Mouse (Mus musculus) c-Kit-positive CD71-positive TER-119-positive erythroid progenitor cells, embryonic 14.5 days (primary cell): ENCODE results near the gene Med20.
"Not testable (repeated sequence)": the region's sequence is repeated elsewhere in the genome, so short reads cannot be mapped to it uniquely, and the experiment has no call there.

Experiments
- DNase-seq: peaks from one replicate; pipeline ENCODE4 v3.0.0-alpha.2; 2013; ENCODE audit warnings: low spot score

Gene Med20

DNA sequence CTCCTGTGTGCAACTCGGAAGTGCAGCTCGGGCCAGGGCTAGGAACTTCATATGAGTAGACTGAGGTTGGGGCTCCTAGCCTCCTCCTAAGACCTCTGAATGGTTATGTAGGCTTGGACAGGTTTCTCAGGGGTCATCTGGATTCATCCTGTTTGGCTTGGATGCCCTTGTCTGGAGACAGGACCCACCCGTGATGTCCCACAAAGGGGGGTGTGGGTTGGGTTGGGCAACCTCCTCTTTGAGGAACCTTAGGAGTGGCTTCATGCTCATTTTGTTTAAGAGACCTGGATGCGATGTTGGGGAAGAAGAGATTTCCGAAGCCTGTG is 14.6 kb upstream of the Med20 start:
- no peak for DNase-seq

DNA sequence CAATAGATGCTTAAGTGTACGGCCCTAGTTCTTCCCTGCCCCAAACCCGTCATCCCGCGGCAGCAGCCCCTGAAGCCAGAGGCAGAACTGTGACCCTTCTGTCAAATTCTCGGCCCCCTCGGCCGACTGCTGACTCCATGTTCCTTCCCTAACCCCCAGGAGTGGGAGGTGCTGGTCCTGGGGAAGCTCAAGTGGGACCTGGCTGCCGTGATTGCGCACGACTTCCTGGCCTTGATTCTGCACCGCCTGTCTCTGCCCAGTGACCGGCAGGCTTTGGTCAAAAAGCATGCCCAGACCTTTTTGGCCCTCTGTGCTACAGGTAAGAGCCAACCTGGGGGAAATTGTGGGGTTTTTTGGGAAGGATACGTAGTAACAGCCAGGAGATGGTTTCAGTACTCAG is 14.1 kb upstream of the Med20 start:
- no peak for DNase-seq

DNA sequence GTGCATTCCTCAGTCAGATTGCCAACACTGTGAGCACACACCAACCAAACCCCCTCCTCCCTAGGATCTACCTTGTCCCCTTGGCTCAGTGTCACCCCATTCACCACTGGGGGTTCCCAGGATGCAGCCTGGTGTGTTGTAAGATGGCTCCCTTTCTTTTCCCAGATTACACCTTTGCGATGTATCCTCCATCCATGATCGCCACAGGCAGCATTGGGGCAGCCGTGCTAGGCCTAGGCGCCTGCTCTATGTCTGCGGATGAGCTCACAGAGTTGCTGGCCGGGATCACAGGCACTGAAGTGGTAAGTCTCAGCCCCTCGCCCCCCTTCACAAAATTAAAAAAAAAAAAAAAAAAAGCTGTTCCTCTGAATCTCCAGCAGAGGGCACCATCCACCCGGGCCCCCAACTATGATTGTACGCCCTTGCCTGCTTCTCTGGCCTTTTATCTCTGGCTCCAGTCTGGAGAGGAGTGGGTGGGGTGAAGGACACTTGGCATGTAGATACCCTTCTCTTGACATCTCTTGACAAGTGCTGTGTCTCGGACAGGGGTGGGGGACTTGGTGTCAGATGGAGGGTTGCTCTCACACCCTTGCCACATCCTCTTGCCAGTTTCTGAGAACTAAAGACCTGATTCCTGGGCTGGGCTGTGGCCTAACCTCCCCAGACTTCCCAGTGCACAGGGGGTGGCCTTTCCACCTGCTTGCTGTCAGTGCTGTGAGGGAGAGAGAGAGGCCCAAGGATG is 13.4 kb upstream of the Med20 start:
- DNase-seq, result peak; percentile 93

DNA sequence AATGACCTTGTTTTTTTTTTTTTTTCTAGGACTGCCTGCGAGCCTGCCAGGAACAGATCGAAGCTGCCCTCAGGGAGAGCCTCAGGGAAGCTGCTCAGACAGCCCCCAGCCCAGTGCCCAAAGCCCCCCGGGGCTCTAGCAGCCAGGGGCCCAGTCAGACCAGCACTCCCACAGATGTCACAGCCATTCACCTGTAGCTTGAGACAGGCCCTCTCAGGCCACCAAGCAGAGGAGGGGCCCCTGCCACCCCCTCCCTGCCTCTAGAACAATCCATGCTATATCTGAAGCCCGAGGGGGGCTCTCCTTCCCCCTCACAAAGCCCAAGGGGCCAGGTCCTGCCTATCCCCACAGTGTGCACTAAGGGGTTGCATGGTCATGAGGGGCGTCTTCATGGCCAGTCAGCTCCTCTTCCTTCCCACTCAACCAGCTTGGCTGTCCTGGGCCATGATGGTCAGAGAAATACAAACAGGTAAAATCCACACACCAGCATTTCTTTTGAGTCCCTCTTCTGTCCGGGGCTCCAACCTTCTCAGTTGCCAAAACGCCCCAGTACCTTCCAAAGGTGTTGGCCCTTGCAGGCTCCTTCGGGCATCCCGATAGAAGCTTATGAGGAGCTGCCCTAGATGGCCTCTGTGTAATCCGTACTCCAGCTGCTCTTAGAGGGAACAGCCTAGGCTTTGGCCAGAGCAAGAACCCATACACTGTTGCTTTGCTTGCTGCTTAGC is 12.6 kb upstream of the Med20 start:
- DNase-seq, result not testable (repeated sequence)

DNA sequence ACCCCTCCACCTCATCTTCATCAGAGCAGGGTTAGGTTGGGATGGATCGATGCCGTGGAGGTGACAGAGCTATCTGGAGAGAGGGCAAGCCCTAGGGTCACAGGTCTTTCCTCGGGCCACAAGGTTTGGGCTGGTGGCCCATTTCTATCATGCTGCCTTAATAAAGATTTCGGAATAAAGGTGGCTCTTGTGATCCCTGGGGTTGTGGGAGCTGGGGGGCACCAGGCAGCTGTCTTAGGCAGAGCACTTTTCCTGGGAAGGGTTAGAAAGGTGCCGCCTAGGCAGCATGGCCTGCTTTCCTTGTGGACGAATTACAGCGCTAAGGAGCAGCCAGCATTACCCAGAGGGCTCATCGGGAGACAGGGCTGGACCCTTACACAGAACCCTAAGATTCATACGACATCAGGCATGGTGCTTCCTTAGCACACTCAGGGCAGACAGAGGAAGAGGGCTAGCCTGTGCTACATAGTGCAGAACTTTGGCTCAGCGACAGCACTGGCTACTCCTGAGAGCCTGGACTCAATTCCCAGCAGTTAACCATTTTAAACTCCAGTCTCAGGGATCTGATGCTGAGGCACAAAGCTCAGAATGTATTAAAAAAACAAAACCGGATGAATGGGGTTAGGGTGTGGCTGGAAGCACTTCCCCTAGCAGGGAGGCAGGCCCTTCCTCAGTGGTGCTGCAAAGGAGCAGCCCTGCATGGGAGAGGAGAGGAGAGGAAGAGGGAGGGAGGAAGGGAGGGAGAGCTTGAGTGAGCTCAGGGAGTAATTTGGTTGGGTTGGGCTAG is 11.7 kb upstream of the Med20 start:
- DNase-seq, result no peak

DNA sequence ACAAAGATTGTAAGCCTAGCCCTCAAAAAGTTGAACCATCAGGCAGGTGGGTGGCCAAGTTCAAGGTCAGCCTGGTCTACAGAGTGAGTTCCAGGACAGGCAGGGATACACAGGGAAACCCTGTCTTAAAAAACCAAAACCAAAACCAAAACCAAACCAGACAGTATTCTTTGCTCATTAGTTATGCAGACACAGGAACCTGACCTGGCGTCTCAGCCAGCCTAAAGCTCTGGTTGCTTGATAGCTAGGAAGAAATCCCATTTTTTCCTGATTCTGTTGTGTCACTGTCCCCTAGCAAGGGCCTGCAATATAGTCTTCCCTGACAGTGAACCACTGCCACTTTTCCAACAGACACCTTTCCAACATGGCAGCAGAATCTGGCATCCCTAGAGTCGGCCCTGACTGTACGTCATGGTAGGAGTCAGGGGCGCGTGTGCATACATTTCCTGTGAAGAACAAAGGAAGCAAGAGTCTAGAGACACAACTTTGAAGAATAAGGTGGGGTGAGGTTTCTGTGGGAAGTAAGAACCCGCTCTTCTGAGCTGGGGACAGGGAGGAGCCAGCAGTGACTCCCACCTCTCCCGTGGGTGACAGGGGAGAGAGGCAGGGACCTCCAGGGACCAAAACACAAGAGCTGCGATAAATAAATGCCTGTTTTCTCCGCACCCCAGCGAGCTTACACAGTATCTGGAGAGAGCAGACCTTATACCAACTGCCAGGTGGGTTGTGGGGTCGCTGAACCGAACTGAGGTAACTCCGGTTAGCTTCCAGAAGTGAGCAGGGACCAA is 10.6 kb upstream of the Med20 start:
- DNase-seq, result no peak

DNA sequence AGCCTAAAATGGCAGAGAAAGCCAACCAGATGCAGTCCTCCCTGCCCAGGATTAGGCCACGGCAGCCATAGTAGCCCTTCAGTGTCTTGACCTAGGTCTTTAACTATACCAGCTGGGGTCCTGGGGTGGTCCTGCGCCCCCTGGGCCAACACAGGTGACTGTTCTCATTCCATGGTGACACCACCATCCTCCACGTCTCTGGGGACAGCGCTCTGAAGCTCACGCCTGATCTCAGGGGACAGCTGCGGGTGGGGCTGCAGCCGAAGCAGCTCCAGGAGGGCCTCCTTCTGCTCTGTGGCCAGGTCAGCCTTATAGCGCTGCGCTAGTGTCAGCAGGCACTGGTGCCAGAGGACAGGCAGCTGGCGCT is 10.0 kb upstream of the Med20 start:
- no peak for DNase-seq

DNA sequence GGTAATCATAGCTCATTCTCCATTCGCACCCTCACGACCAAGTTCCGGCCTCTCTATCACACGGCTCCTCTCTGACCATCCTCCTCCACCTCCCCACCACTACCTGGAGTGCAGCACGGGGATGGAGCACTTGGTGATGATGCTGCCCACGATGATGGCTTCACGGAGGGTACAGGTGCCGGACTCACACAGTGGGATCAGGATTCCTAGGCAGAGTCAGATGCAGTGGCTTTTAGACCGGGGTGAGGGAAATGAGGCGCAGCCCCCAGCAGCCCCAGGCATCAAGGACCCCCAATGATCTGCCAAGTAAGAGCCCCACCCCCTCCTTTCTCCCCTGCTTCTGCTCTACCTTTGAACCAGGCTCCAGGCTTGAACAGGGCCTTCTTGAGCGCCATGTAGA is 9.1 kb upstream of the Med20 start:
- DNase-seq, result no peak

DNA sequence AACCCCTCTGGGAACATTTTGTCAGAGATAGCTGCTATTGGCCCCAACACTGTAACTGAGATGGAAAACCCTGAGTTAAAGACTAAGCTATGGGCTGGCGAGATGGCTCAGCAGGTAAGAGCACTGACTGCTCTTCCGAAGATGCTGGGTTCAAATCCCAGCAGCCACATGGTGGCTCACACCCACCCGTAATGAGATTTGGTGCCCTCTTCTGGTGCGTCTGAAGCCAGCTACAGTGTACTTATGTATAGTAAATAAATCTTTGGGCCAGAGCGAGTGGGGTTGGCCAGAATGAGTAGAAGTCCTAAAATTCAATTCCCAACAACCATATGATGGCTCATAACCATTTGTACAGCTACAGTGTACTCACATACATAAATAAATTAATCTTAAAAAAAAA is 5.2 kb upstream of the Med20 start:
- DNase-seq, result no peak

DNA sequence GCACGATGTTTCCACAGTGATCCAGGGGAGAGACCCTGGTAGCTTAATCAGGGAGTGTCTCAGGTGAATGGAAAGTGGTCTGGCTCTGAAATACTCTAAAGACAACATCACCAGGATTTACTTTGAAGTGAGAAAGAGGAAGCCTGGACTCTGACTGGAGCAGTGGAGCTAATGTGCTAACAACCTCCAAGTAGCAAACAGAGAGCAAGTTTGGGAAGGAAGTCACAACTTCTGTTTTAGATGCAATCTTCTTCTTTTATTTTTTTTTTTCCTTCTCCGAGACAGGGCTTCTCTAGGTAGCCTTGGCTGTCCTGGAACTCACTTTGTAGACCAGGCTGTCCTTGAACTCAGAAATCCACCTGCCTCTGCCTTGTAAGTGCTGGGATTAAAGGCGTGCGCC is 2.2 kb upstream of the Med20 start:
- no peak for DNase-seq

DNA sequence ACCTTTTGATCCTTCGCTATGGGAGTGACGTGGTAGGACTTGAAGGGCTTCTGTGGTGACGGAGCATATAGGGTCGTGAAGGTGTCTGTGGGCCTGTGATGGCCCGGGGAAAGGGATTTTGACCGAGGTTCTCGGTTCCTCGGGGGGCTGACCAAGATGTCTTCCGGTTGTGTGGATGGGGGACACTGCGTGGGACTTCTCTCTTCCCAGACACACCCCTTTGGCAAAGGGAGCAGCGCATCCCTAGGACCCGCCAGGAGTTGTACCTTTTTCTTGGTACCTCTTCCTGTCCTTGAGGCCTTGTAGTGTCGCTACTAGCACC is 240 bp downstream of the Med20 start:
- no peak for DNase-seq

DNA sequence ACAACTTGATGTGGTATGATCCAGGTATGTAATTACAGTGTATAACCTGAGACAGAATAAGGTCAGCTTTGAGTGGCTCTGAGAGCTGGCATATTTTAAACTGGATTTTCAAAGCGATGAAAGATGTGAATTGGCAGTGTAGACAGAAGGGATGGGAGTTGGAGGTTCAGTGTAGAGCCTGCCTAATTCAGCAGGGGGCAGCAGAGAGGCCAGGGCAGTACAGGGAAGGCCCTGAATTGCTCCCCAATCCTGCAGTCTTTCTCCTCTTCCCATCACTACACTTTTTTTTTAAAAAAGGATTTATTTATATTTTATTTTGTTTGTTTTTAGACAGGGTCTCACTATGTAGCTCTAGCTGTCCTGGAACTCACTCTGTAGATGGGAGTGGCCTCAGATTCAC is 2.6 kb downstream of the Med20 start:
- no peak for DNase-seq

DNA sequence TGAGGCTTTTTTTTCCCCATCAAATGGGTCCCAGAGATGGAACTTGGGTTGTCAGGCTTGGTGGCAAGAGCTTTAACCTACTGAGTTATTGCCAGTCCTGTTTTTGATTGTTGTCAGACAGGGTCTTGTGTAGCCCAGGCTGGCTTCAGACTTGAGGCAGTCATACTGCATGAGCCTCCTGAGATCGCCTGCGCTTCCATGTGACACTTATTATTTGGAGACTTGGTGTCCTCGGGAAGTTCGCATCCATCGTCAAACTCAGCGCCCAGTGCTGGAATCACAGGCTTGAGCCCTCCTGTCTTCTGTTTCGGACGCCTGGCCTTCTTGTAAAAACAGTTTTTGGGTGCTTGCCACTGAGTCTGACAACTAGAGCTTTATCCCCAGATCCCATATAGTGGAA is 4.7 kb downstream of the Med20 start:
- DNase-seq, result no peak

DNA sequence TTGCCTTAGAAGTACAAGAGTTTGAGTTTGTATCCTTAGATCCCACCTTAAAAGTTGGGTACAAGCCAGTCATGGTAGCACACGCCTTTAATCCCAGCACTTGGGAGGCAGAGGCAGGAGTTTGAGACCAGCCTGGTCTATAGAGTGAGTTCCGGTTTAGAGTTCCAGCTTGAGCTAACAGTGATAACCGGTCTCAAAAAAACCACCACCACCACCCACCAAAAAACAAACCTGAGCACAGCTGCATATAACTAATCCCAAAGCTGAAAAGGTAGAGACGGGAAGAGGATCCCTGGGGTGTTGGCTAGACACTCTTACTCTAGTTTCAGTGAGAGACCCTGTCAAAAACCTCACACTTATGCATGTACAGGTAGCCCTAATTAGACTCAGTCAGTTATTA is 5.3 kb downstream of the Med20 start:
- DNase-seq, result no peak

DNA sequence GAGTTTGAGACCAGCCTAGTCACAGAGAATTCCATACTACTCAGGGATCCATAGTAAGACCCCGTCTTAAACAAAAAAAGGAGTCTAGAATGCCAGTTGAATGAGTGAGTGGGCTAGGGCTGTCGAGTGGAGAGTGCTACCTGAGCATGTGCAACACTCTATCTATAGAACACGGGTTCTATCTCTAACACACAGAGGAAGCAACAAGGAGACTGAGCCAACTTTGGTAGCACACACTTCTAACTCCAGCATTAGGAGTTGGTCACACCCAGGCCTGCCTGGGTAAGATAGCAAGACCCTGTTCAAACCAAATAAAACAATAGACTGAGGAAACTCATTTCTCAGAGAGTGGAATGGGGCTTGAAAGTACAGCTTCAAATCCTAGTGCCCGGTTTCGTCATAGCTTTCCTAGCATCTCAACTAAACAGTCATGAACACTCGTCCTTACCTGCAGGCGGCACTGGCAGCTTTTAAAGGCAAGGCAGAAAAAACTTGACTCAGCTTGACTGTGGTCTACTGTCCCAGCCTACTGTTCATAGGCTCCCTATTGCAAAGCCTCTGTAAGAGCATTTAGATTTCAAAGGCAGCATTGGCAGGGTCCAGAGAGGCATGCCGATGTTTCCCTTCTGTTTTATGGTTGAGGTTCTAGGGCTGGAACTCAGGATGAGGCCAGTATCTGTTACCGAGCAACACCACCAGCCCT is 6.4 kb downstream of the Med20 start:
- peak; percentile 84 for DNase-seq

DNA sequence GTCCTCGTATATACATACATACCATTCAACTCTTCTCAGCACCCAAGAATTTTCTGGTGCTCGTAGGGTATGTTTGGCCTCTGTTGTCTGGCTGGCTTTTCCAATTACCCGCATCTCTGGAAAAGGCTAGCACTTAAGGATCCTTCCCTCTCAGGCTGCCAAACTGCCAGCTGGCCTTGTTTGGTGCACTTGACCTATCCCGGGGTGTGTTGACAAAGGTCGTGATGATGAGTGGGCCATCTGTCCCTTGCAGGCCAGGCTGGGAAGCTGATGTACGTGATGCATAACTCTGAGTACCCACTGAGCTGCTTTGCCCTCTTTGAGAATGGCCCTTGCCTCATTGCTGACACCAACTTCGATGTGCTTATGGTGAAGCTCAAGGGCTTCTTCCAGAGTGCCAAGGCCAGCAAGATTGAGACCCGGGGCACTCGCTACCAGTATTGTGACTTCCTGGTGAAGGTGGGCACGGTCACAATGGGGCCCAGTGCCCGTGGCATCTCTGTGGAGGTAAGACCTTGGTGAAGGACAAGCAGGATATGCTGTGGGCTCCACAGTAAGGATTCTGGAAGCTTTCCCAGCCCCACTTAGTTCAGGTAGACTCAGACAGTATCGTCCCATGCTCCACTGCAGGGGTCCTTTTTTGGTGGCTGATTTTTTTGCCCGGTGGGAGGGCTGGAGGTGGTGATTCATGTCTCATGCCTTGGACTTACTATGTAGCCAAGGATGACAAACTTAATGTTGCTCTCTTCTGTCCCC is 7.4 kb downstream of the Med20 start:
- no peak for DNase-seq

DNA sequence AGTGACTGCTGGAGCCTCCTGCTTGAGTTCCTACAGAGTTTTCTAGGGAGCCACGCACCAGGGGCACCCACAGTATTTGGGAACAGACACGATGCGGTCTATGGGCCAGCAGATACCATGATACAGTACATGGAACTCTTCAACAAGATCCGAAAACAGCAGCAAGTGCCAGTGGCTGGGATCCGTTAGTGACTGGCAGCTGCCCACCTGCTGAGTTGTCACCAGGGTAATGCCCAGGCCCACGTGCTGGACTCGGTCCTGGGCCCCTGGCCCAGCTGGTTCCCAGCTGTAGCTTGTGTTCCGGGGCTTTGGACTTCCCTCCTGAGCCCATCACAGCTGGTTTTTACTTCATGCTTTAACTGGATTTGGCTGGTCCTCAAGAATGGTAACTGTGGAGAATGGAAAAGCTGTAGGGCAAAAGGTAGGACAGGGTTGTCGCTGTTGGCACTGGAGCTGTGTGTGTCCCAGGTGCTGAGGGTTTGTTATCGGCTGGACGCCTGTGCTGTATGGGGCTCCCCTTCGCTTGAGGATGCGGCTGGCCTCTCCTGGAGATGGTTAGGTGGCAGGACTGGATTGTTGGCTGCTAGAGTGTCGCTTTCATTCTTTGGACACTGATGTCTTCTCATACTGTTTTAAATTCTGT is 11.7 kb downstream of the Med20 start:
- no peak for DNase-seq

DNA sequence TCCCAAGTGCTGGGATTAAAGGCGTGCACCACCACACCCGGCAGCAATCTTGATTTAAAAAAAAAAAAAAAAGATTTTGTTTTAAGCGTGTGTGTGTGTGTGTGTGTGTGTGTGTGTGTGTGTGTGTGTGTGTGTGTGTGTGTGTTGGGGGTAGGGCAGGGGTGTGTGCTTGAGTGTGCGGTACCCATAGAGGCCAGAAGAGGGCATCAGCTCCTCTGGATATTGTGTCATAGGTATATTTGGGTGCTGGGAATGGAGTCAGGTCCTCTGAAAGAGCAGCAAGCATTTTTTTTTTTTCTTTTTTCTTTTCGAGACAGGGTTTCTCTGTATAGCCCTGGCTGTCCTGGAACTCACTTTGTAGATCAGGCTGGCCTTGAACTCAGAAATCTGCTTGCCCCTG is 13.2 kb downstream of the Med20 start:
- not testable (repeated sequence) for DNase-seq

DNA sequence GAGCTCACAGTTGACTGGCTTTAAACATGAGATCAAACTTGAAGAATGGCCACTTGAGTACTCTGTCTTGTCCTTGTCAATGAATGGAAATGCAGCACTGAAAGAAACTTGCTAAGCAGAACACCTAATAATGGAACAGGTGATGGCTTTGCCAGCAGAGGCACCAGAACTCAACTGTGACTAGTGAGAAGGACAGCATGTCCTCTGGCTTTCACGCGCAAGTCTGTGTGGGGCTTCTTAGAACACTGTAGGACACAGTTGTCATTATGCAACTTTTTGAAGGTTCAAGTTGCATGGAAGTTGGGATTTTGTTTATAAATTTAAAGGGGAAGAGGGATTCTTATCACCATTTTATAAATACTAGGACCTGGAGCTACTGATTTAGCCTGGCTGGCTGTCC is 13.7 kb downstream of the Med20 start:
- no peak for DNase-seq

DNA sequence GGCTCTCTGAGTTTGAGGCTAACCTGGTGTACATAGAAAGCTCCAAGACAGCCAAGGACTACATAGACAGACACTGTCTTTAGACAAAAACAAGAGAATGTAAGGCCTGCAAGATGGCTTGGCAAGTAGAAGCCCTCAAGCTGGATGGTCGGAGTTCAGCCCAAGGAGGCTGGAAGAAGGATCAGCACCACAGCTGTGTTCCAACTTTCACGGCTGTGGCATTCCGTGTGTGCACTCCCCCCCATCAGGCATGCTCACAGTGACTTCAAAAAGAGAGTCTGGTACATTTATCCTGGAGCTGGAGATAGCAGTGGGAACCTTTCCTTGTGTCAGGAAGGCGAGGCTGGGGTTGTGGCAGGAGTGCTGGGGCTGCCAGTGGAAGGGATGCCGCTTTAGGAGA is 14.6 kb downstream of the Med20 start:
- no peak for DNase-seq

DNA sequence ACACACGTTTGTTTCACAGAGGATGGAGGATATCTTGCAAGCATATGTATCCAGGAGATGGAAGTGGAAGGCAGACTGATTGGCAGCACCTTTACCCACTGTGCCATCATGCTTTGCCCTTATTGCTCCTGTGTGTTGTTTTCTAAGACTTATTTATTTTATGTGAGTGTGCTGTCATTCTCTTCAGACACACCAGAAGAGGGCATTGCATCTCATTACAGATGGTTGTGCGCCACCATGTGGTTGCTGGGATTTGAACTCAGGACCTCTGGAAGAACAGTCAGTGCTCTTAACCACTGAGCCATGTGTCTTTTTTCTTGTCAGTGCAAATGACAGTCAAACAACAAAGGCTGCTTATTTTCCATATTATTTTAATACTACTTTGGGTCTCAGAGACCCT is 16.4 kb downstream of the Med20 start:
- DNase-seq, result no peak
